Mouse (Mus musculus) liver, adult 2 months (tissue): ENCODE measurements at regions not wholly inside any gene's neighbourhood (a gene's known extent, or its start where the extent isn't known, plus 50 kb on each side); places are given as distances from the start of the nearest gene placed in this dataset.

Experiments used
- CTCF ChIP-seq: fragments of 200-500 bp; IDR thresholded peaks from 2 replicates; pipeline ENCODE4 v1.5.1; 2011; ENCODE audit warnings: low read depth, low read length, control low read depth
- POLR2A ChIP-seq: fragments of 200-500 bp; IDR thresholded peaks from 2 replicates; pipeline ENCODE4 v1.6.1; 2011; ENCODE audit warnings: low read length, control low read depth; ENCODE audit not compliant: insufficient read depth; ENCODE audit errors: extremely low read depth

GRCm38 (mm10) chr2:47088635-47089034 lies 1725.3 kb upstream of the Acvr2a start:
- TF ChIP-seq CTCF: no peak
- TF ChIP-seq POLR2A: no peak
